Mouse (Mus musculus): ENCODE data around the gene Jmjd1c. TPM values are rescaled to one million over a fixed set of nuclear protein-coding genes. Genes with fewer than 3 reads are reported as not detected.

The Jmjd1c gene
- 53.5 and 61.4 TPM in 2 replicates for polyA plus RNA-seq (2015; fragmentation: Nextera tagmentation; extraction: Ambion mirVana)

GRCm38 (mm10) chr10:67095798-67096620 is at the start of gene Jmjd1c:
Gene Jmjd1c, plus strand, starts transcription at chr10:67096125.
- DNase-seq (ENCODE audit: low spot score) = peak; percentile 84

- DNase-seq (ENCODE audit: low spot score) = no peak
Observed at GRCm38 (mm10) chr10:67047712-67048645, 47.9 kb upstream of the Jmjd1c start.

DNA sequence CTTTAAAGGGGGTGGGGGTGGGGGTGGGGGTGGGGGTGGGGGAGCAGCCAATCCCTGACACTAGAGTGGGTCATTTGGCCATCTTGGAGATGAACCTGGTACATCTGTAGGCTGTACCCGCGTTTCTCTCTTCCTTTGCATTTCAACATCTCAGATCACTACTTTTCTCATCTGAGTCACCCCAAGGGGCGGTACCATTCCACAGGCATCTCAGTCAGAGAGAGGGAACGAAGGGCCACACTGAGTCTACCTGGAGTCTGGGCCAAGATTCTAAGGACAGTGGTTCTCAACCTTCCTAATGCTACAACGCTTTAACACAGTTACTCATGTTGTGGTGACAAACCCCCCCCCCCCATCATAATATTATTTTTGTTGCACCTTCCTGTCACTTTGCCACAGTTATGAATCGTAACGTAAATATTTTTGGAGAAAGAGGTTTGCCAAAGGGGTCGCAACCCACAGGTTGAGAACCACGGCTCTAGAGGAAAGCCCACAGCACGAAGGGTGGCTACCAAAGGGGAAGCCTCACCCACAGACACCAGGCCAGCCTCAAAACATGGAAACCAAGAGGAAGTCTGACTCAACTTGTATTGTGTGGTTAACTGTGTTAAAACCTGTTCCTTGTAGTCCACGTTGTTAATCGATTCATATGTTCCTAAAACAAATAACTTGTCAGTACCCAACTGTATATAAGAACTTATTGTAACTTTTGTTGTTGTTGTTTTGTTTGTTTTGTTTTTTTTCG is 46.9 kb upstream of the Jmjd1c start:
- DNase-seq (ENCODE audit: low spot score) = no peak

GRCm38 (mm10) chr10:67049621-67050020 is 46.3 kb upstream of the Jmjd1c start:
- DNase-seq (ENCODE audit: low spot score) = no peak

DNA sequence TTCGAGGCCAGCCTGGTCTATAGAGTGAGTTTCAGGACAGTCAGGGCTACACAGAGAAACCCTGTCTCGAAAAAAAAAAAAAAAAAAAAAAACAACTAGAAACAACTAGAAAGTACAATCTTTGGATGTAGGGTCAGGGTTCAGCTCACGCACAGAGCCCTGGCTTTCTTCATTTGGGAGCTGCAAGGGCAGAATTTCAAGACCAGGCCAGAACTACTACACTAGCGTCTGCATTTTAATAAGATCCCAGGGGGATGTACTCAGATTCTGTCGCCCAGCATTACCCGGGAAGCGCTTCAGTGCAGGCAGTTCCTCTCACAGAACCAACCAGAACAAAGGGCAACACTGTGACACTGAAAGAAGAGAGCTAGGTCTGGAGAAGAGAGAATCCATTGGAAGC is 45.2 kb upstream of the Jmjd1c start:
- no peak for DNase-seq (ENCODE audit: low spot score)

- no peak for DNase-seq (ENCODE audit: low spot score)
Observed at GRCm38 (mm10) chr10:67051466-67051865, 44.5 kb upstream of the Jmjd1c start.

- DNase-seq (ENCODE audit: low spot score) = peak; percentile 20
Observed at GRCm38 (mm10) chr10:67052429-67052828, 43.5 kb upstream of the Jmjd1c start.

DNA sequence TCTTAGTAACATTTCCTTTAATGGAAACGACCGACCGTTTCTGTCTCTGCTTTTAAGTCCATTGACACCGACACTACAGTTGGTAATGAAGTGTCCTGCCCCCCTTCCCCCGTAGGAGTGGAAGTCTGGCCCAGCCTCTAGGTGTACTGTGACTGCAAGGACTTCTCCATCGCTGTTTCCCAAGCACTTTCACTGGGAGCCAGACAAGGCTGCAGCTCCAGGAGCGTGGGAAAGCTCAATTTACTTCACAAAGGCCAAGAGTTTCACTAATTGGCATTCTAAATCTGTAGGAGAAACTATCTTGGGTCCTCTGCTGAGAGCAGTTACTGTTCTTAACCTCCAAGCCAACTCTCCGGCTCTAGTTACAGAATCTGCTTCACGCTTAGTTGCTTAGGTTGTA is 42.5 kb upstream of the Jmjd1c start:
- no peak for DNase-seq (ENCODE audit: low spot score)

DNA sequence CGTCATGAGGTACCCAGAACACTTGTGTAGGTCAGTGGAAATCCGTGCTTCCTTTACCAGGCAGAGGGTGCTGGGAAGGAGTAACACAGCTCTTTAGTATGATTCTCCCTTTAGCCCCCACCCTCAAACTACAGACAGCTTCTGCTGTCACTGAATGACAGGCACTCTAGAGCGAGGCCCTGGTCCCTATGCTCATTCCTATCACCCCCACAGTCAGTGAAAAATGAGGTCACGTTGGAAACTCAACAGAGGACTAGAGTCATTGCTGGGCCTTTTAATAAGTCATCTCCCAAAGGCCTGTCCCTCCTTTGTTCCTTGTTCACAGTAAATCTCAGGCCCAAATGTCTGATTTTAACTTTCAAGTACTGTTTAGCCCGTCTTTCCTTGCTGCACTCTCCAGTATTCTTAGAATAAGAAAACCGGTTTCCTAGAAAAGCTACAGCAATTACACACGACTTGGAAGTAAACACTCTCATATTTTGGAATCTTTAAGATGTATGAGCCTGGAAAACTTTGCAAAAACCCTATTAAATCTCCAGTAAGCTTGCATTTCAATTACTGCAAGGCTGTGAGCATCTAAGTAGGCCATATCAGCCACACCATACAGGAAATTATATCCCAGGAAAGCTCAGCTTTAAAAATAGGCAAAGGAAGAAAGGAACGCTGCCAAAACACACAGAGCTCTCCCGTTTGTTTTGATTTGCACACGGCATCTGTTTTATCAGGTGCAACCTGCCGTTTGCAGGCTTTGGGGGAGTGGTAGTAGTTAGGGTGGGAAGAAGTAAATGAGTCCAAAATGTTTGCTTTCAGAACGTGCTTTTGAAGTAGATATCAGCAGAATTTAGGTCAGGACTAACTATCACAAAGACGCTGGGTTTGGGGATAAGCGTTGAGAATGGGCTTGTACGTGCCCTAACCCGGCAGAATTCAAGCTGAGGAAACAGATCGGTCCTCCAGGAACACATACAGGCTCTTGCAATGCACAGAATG is 39.8 kb upstream of the Jmjd1c start:
- DNase-seq (ENCODE audit: low spot score) = no peak

GRCm38 (mm10) chr10:67057208-67057607 is 38.7 kb upstream of the Jmjd1c start:
- no peak for DNase-seq (ENCODE audit: low spot score)

- no peak for DNase-seq (ENCODE audit: low spot score)
Observed at GRCm38 (mm10) chr10:67057696-67058095, 38.2 kb upstream of the Jmjd1c start.

GRCm38 (mm10) chr10:67058297-67058696 is 37.6 kb upstream of the Jmjd1c start:
- no peak for DNase-seq (ENCODE audit: low spot score)

DNA sequence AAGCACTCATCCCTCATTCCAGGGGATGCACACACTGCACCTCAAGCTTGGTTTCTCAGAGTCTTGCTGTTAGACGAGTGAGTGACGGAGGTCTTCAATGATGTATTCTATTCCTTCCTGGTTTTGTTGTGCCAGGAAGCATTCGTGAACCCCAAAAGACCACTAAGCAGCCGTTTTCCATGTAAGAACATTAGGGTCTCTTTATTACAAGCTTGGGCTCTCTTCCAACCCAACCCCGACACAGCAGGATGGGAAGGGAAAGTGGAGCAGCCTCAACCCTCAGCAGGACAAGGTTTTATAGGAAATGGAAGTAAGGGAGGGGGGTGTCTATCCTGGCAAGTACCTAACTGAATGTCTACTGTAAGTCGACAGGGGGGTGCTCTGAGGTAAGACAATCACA is 37.2 kb upstream of the Jmjd1c start:
- no peak for DNase-seq (ENCODE audit: low spot score)

GRCm38 (mm10) chr10:67061367-67061801 is 34.5 kb upstream of the Jmjd1c start:
- DNase-seq (ENCODE audit: low spot score) = no peak

- DNase-seq (ENCODE audit: low spot score) = no peak
Observed at GRCm38 (mm10) chr10:67061823-67062222, 34.1 kb upstream of the Jmjd1c start.

DNA sequence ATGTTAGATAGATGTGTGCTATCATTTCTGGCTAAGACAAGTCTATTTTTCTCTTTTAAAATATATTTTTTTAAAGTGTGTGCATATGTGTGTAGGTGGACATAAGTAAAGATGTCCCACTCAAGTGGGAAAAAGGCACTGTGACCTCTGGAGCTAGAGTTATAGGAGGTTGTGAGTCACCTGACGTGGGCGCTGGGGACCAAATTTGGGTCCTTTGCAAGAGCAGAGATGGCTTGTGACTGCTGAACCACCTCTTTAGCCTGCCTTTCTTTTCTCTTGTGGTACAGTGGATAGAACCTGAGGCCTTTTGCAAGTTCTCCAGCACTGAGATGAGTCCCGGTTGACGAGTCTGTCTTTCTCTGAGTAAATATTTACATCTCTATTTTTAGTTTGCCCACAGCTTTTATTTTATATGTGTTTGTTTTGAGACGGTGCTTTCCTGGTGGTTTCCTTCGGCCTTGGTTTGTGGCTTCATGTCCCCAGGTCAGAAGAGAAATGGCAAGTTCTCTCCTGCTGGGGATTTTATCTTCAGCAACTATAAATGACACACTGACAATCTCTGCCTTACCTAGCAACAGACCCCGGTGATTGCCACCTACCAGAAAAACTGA is 30.5 kb upstream of the Jmjd1c start:
- DNase-seq (ENCODE audit: low spot score) = no peak

DNA sequence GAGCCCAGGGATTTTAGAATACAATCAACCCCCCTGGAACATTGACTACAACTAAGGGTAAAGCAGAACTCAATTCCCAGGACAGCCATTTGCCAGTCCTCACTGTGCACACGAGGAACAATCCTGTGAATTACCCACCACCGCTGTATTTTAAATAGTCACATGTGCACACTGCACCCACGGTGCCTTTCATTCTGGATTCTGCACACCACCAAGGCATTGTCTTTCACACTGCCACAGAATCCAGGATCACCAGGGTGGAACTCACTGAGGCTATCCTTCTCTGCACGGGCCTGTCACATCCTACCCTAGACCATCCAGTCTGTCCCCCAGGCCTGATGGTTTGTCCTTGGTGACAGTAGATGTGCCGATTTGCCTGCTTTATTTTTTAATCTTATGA is 30.0 kb upstream of the Jmjd1c start:
- no peak for DNase-seq (ENCODE audit: low spot score)

DNA sequence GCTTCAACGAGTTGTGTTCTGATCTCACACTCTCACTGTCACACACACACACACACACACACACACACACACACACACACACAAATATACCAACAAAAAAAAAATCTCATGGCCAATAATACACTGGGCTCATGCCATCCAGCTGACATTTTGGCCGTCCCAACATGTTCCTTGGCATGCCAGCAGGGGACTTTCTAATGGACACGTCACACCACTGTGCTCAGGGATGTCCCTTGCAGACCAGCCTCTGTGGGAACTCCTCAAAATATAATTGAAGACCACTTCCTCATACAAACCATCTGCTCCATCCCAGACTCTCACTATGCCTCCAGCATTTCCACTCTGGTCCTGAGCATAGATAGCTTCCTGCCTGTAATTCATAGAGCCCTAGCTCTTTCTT is 29.5 kb upstream of the Jmjd1c start:
- DNase-seq (ENCODE audit: low spot score) = no peak

DNA sequence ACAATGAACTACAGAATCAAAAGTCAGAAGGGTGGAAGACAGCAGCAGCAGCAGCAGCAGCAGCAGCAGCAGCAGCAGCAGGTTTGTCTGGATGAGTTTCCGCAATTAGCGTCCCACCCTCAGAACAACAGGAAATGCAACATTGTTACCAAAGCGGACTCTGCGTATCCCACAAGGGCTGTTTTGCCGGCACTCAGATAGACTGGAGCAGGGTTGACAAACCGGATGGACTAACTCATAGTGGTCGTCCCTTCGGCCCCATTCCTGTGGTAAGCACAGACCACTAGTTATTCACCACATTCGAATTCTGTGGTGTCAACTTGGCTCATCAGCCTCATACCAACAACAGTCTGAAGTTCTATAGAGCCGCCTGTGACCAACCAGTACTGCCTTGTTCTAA is 26.9 kb upstream of the Jmjd1c start:
- DNase-seq (ENCODE audit: low spot score) = peak; percentile 36

- no peak for DNase-seq (ENCODE audit: low spot score)
Observed at GRCm38 (mm10) chr10:67071389-67071788, 24.5 kb upstream of the Jmjd1c start.

Data from thymus, postnatal 0 days (tissue).